Mouse (Mus musculus): ENCODE results near the gene S100a5. TPM values are rescaled to one million over a fixed set of nuclear protein-coding genes. Genes with fewer than 3 reads are reported as not detected.

Gene S100a5
- polyA plus RNA-seq (2012), result not detected in 2 replicates

DNA sequence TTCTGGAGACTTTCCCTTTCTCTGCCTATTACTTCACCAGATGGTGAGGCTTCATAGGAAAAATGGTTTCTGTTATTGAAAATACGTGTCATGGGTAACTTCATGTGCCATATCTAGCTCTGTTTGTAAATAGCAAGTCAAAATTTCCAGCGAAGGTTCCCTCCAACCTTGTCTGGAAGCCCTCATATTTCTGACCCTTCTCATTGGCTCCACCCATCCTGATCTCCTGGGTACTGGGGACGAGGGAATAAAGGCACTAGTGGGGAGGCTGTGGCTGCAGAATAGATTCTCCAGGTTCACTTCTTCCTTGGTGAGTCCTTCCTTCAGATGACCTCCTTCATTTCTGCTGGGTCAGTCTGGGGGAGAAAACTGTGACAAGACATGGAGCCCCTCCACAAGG lies at the start of gene S100a5:
S100a5 (plus strand) TSS at position 301 of the 400 bp plus-strand sequence.

DNA sequence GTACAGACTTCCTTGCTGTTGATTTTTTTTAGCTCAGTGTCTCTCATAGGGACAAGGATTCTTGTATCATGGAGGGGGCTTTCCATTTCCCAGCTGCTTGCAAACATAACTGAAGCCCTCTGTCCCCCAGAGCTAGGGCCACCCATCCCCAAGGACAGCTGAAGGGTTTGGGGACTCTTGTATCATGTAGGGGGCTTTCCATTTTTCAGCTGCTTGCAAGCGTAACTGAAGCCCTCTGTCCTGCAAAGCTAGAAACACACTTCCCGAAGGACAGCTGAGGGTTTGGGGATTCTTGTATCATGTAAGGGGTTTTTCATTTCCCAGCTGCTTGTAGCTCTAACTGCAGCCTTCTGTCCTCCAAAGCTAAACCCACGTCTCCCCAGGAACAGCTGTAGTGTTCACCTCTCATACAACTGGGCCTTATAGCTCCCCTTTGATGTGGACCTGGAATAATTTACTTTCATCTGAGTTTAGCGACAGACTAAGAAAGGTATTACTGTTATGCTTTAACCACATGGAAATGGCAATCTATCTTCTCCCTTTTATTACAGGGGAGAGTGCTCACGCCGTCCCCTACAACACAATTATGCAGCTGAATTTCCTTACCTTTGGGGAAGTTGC lies 48.2 kb upstream of the S100a5 start, which contains the start of gene S100a3:
S100a3 (plus strand) TSS at position 571 of the 621 bp plus-strand sequence.

DNA sequence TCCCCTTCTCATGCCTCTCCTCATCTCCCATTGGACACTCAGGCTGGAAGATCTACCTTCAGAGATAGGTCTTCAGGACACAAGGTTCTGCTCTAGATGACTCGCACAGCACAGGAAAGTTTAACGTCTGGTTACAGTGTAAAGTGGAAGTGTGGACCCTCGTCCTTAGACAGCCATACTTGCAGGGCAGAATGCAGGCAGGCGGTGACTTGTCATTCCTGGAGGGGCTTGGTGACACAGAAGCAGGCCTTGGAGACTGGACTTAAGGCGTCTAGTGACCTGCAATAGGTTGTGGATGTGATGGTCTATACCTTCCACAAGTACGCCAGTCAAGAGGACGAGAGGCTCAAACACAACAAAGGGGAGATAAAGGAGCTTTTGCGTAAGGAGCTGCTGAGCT lies 18.4 kb upstream of the S100a5 start, which contains the start of gene S100a2:
S100a2 (plus strand) TSS at position 301 of the 400 bp plus-strand sequence.

DNA sequence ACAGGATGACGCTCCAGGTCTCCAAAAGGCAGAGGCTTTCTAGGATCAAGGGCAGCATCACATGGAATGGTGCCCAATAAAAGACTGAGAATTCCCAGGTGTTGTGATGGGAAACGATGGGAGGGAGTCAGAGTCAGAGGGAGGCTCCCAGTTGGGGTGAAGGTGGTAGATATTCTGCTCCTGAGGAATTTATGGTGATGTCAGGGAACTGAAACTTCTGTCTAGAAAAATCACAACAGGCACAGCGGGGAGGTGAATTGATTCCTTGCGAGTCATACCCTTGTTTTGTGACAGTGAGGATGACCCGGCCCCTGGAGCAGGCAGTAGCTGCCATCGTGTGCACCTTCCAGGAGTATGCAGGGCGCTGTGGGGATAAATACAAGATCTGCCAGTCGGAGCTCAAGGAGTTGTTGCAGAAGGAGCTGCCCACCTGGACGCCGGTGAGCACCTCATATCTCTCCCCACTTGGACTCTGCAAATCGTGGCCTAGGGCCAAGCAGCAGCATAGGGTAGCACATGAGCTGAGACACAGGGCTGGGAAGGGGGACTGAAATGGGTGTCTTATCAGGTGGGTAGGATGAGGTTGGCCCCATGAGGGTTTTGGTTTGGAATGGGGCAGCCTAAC lies 6.7 kb upstream of the S100a5 start, which contains the start of gene Gm42674:
Gm42674 (plus strand) TSS at position 419 of the 625 bp plus-strand sequence.

DNA sequence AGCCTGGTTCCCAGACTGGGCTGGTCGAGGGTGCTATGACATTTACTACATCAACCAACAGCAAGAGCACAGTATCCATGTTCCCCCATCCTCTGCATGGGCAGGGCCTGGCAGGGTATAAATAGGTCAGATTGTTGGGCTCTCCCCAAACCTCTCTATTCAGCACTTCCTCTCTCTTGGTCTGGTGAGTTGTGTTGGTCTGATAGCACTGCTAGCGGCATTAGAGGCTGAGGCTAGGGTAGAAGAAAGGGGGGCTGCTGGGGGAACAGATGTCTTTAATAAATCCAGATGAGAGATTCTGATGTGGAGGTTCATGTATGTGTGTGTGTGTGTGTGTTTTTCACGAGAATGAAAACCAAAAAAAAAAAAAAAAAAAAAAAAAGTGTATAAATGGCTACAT lies 4.7 kb upstream of the S100a5 start, which contains the start of gene S100a4:
S100a4 (plus strand) TSS at position 149 of the 400 bp plus-strand sequence.

DNA sequence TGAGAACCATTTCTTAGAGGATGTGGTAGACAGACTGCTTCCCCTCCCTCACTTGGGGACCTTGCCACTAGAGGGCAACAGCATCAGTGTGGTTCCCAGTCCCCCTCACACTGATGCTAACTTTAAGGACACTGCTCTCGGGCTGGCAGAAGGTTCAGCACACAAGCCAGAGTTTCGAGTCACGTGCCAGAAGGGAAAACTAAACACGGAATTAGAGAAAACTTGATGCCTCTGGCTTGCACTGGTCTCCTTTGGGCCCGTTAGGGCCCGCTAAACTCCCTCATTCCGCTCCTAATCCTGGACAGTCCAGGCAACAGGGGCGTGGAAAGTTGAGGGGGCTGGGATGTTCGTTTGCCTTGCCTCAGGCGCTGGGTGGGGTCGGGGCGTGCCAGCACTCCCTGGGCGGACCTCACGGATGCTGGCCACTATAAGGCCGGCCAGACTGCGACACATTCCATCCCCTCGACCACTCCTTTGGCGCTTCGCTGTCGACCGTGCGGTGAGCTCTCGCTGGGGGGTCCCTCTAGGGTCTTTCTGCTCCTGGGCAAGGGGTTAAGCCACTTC lies 4.5 kb downstream of the S100a5 start, which contains the start of gene S100a6:
S100a6 (plus strand) TSS at position 155 of the 564 bp plus-strand sequence.

DNA sequence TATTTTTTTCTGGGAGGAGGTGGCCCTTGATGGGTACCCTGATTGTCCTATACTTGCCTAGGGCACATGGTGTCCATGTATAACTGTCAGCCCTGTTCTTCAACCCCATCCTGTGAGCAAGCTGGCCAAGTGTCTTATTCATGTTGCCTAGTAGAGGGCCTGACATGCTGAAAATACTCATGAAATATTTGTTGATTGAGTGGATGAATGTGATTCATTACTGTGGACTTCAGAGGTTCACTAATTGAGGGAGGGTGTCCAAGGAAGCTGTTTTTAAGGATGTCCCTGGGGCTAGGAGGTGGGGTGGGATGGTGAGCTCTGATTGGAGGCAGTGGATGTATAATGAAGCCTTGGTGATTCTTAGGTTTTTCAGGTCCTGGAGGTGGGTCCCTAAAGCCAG lies 45.4 kb downstream of the S100a5 start, which contains the start of gene S100a7a:
S100a7a (plus strand) TSS at position 301 of the 400 bp plus-strand sequence.

Other genes starting within 250 kb of the S100a5 start
- 3.5 TPM in 2 replicates for gene Slc27a3, start 218.6 kb upstream of the S100a5 start, polyA plus RNA-seq (2012)
- 24.4 and 25.8 TPM in 2 replicates for gene Ints3, start 174.9 kb upstream of the S100a5 start, polyA plus RNA-seq (2012)
- 0.57 and 1.1 TPM in 2 replicates for gene Npr1, start 142.7 kb upstream of the S100a5 start, polyA plus RNA-seq (2012)
- gene Ilf2, start 132.4 kb upstream of the S100a5 start, polyA plus RNA-seq (2012), result 17.1 and 20.8 TPM in 2 replicates
- gene Snapin, start 117.5 kb upstream of the S100a5 start, polyA plus RNA-seq (2012), result 4.0 and 5.0 TPM in 2 replicates
- 90.2 and 101 TPM in 2 replicates for gene Chtop, start 99.0 kb upstream of the S100a5 start, polyA plus RNA-seq (2012)
- gene S100a1, start 94.1 kb upstream of the S100a5 start, polyA plus RNA-seq (2012), result 13.4 and 15.3 TPM in 2 replicates
- 13.6 and 14.3 TPM in 2 replicates for gene S100a13, start 94.1 kb upstream of the S100a5 start, polyA plus RNA-seq (2012)
- gene S100a14, start 81.7 kb upstream of the S100a5 start, polyA plus RNA-seq (2012), result 0.27 and 0.37 TPM in 2 replicates
- not detected in 2 replicates for gene S100a16, start 71.3 kb upstream of the S100a5 start, polyA plus RNA-seq (2012)
- gene S100a3, start 47.9 kb upstream of the S100a5 start, polyA plus RNA-seq (2012), result not detected in 2 replicates
- gene S100a2, start 18.3 kb upstream of the S100a5 start, polyA plus RNA-seq (2012), result not detected in 2 replicates
- not detected in 2 replicates for gene Gm42674, start 6.6 kb upstream of the S100a5 start, polyA plus RNA-seq (2012)
- 2.6 and 3.5 TPM in 2 replicates for gene S100a4, start 4.8 kb upstream of the S100a5 start, polyA plus RNA-seq (2012)
- gene S100a6, start 4.4 kb downstream of the S100a5 start, polyA plus RNA-seq (2012), result 3.3 and 8.6 TPM in 2 replicates
- 0.09 TPM in 1 of 2 replicates, not detected in the other for gene S100a7a, start 45.5 kb downstream of the S100a5 start, polyA plus RNA-seq (2012)
- 105 and 115 TPM in 2 replicates for gene S100a8, start 60.5 kb downstream of the S100a5 start, polyA plus RNA-seq (2012)
- 311 and 336 TPM in 2 replicates for gene S100a9, start 87.2 kb downstream of the S100a5 start, polyA plus RNA-seq (2012)
- not detected in 2 replicates for gene Pglyrp4, start 118.4 kb downstream of the S100a5 start, polyA plus RNA-seq (2012)
- gene Gm5849, start 169.4 kb downstream of the S100a5 start, polyA plus RNA-seq (2012), result not detected in 2 replicates